15 mouse cellular contexts compared by ENCODE assay signal in genomic region chr6:93890011-93890410, GRCm38 (mm10).
"Had no signal": no experiment of that assay in that cellular context is flagged by ENCODE, and none has a peak within 500 bp of the region (broad histone marks: within the 10 kb centered on the region; RNA-seq: fewer than 3 reads in every experiment).

No protein-coding gene starts in this region.

- H3K27ac ChIP-seq: neural tube, embryonic 15.5 days; stomach, embryonic 15.5 days; stomach, postnatal 0 days had no signal

- H3K4me2 ChIP-seq: neural tube, embryonic 15.5 days; stomach, embryonic 15.5 days had no signal

- H3K9me3 ChIP-seq: neural tube, embryonic 15.5 days; stomach, embryonic 15.5 days had no signal

- DNase-seq: retina, postnatal 1 day; right cerebral cortex, adult 18-20 months; right cerebral cortex, postnatal 14 days; right cerebral cortex, postnatal 25 days; right cerebral cortex, postnatal 4 days; spleen, adult 18-20 months; thymus, adult 18-20 months; thymus, adult 2 months; thymus, postnatal 14 days; thymus, postnatal 25 days; thymus, postnatal 36 days; thymus, postnatal 4 days had no signal

- H3K27me3 ChIP-seq: neural tube, embryonic 15.5 days; stomach, embryonic 15.5 days had no signal

- H3K4me3 ChIP-seq: neural tube, embryonic 15.5 days; stomach, embryonic 15.5 days had no signal

- H3K36me3 ChIP-seq: neural tube, embryonic 15.5 days; stomach, embryonic 15.5 days had no signal

- H3K4me1 ChIP-seq: stomach, embryonic 15.5 days had no signal

- H3K9ac ChIP-seq: neural tube, embryonic 15.5 days; stomach, embryonic 15.5 days had no signal
